Mouse (Mus musculus): ENCODE measurements around the gene Col8a2.

DNA sequence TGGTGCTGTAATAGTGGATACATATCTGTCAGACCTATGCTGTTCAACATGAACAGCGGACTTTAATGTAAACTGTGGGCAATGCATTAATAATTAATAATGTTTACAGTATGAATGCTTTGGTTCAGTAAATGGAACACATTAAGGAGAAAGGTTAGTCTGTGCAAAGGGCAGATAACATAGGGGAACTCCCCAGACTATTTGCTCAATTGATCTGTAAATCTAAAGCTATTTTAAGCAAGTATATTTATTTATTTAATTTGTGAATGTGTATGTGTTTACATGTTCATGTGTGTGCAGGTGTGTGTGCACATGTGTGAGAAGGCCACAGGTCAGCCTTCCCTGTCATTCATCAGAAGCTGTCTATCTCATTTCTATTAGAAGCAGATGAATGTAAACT, 73.5 kb downstream of the Col8a2 start:
- TF ChIP-seq POLR2A (IDR thresholded peaks at IDR 0.05; ENCODE audit: extremely low read depth, insufficient read depth, low read length) (no peak), CTCF (IDR thresholded peaks at IDR 0.05; ENCODE audit: extremely low read depth, insufficient read depth, low read length) (no peak)

Data from cortical plate, adult 2 months (tissue).